Mouse (Mus musculus): ENCODE measurements around the gene Timm50.

Timm50 gene

GRCm38 (mm10) chr7:28321974-28322720 lies 10.3 kb upstream of the Timm50 start:
- DNase-seq: no peak

GRCm38 (mm10) chr7:28318714-28319113 lies 6.8 kb upstream of the Timm50 start:
- no peak for DNase-seq

GRCm38 (mm10) chr7:28318036-28318435 lies 6.2 kb upstream of the Timm50 start:
- no peak for DNase-seq

- DNase-seq: no peak
Measured at GRCm38 (mm10) chr7:28311151-28311925, 534 bp downstream of the Timm50 start.

GRCm38 (mm10) chr7:28309737-28310136 lies 2.1 kb downstream of the Timm50 start:
- DNase-seq: no peak

- DNase-seq: no peak
Measured at GRCm38 (mm10) chr7:28306216-28306615, 5.7 kb downstream of the Timm50 start.

GRCm38 (mm10) chr7:28305641-28306040 lies 6.2 kb downstream of the Timm50 start:
- DNase-seq: no peak

- DNase-seq: peak; percentile 33
Measured at GRCm38 (mm10) chr7:28301616-28302433, 10.0 kb downstream of the Timm50 start, which contains the start of gene Dll3. Gene Dll3, minus strand, starts transcription at chr7:28302238.

GRCm38 (mm10) chr7:28298837-28299625 lies 12.8 kb downstream of the Timm50 start:
- no peak for DNase-seq

- peak; percentile 70 for DNase-seq
Measured at GRCm38 (mm10) chr7:28294481-28294880, 17.4 kb downstream of the Timm50 start.

GRCm38 (mm10) chr7:28290638-28291590 lies 21.0 kb downstream of the Timm50 start, which contains the start of gene Selenov:
Gene Selenov, minus strand, starts transcription at chr7:28291186.
- peak; percentile 41 for DNase-seq

GRCm38 (mm10) chr7:28290165-28290564 lies 21.7 kb downstream of the Timm50 start:
- DNase-seq: no peak

- DNase-seq: no peak
Measured at GRCm38 (mm10) chr7:28280630-28281029, 31.2 kb downstream of the Timm50 start.

- DNase-seq: no peak
Measured at GRCm38 (mm10) chr7:28278279-28278652, 33.6 kb downstream of the Timm50 start.

- peak; percentile 95 for DNase-seq
Measured at GRCm38 (mm10) chr7:28277615-28278278, 34.1 kb downstream of the Timm50 start, which contains the start of gene Eid2b. Gene Eid2b, plus strand, starts transcription at chr7:28277739.

GRCm38 (mm10) chr7:28277237-28277614 lies 34.6 kb downstream of the Timm50 start:
- DNase-seq: no peak

- DNase-seq: no peak
Measured at GRCm38 (mm10) chr7:28271761-28272160, 40.1 kb downstream of the Timm50 start.

- DNase-seq: no peak
Measured at GRCm38 (mm10) chr7:28269355-28269754, 42.5 kb downstream of the Timm50 start.

- no peak for DNase-seq
Measured at GRCm38 (mm10) chr7:28268576-28268975, 43.3 kb downstream of the Timm50 start.

GRCm38 (mm10) chr7:28268042-28268531 lies 43.8 kb downstream of the Timm50 start:
- DNase-seq: peak; percentile 69
